Mouse (Mus musculus): ENCODE measurements at regions not wholly inside any gene's neighbourhood (a gene's known extent, or its start where the extent isn't known, plus 50 kb on each side); places are given as distances from the start of the nearest gene placed in this dataset.
A peak's percentile ranks its signal among the peaks of the same experiment; 100 is the strongest.

GRCm38 (mm10) chr2:166338396-166339085 is 183.1 kb upstream of the Sulf2 start:
- TF ChIP-seq CTCF (IDR thresholded peaks at IDR 0.05; ENCODE audit: borderline replicate concordance, extremely low read depth, insufficient read depth, insufficient read length) (peak; percentile 25; the same call in 1 of the 2 replicates), POLR2A (IDR thresholded peaks at IDR 0.05; ENCODE audit: borderline replicate concordance, extremely low read depth, insufficient read depth, insufficient read length, poor library complexity, severe bottlenecking) (no peak)

Measured in brain, embryonic 14.5 days (tissue).